Mouse (Mus musculus): Measurements from ENCODE around the gene Snrnp35. TPM values are rescaled to one million over a fixed set of nuclear protein-coding genes. Genes with fewer than 3 reads are reported as not detected.
A peak's percentile ranks its signal among the peaks of the same experiment; 100 is the strongest.

Gene Snrnp35
- total RNA-seq, 2 experiments from 2014 or later, result 21.1 TPM

DNA sequence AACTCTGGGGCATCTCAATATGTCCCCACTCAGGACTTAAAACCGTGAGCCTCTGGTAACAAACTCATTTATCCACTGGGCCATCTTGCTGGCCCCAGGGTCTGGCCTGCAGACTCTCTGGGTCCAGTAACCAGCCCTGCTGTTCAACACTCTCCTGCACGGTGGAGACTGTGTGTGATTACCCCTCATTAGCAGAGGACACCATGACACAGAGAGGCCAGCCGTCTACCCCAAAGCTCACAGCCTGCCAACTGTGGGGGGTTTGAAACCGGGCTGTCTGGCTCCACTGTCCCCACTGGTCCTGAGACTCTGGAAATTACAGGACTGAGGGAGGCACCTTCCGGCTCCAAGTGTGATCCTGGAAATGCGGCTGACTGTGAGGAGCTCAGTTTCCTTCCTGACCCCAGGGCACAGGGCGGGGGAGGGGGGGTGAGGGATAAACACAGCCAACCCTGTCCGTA, 46.3 kb downstream of the Snrnp35 start:
- intact Hi-C loops (cut with DNase I), result no loop called here

DNA sequence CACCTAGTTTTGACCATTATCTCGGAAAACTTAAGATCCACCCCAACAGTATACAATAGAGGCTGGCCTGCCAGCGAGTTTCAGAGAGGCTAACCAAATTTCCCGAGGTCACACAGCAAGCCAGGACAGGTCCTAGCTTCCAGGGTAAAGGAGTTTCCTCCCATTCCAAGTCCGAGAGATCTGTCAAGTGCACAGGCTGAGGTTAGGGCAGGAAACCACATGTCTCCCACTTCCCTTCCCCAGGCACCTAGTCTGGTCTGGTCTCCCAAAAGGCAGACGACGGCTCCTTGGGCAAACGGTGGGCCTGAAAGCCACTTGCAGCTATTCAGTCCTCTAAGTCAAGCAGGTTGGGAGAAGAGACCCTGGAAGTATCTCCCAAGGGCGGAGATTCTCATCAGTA, 46.8 kb downstream of the Snrnp35 start:
- DNase-seq (ENCODE audit: extremely low spot score in 1 of 2, low spot score in 2 of 2), result no peak
- intact Hi-C loops (cut with DNase I), result loop anchor here (5.0 kb wide), 1 partner anchor 42 kb away; no protein-coding TSS in a partner anchor

More for the DNA sequence above, 46.3 kb downstream of the Snrnp35 start:
- peak in 1 of 2 experiments; percentile 63 for DNase-seq (ENCODE audit: extremely low spot score in 1 of 2, low spot score in 2 of 2)

DNA sequence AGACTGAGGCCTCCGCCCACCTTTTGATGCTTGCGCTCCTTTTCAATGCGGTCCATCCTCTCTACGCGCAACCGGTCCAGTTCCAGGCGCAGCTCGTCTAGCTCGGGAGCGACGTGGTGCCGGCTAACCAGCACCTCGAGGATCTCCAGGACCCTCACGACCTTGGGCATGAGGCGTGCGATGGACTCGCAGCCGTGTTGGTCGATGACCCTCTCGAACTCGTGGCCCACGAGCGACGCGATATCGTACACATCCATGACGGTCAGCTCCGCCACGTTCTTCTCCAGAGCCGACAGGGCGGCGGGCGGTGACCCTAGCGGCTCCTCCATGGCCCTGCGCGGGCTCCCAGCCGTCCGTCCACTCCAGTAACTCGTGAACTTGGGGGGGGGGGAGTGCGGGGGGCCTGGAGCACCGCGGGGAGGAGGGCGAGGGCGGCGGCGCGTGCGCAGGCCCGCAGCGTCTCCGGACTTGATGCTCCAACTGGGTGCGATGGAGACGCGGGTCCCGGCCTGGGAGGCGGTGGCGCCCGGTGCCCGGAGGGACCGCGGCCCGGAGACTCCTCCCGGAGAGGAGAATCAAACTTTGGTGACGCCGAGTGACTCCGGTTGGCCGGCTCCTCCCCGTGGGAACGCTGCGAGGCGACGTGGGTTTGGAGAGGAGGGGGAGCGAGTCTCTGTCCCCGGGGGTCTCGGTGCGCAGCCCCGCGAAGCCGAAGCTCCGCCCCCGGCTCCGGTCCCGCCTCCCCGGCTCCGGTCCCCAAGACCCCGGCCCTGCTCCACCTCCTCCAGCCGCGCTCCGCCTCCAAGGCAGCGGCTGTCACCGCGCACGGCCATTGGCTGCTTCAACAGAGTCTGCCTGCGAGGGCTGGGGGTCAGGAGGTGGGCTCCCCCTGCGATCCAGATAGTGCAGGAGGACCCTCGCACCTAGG, 48.0 kb downstream of the Snrnp35 start, which contains the start of gene Rilpl1:
Rilpl1 (minus strand) TSS at position 737 of the 928 bp plus-strand sequence.
- peak; percentile 73 to 94 for DNase-seq (ENCODE audit: extremely low spot score in 1 of 2, low spot score in 2 of 2)
- intact Hi-C loops (cut with DNase I), result loop anchor here (5.0 kb wide), 1 partner anchor 44 kb away; no protein-coding TSS in a partner anchor

DNA sequence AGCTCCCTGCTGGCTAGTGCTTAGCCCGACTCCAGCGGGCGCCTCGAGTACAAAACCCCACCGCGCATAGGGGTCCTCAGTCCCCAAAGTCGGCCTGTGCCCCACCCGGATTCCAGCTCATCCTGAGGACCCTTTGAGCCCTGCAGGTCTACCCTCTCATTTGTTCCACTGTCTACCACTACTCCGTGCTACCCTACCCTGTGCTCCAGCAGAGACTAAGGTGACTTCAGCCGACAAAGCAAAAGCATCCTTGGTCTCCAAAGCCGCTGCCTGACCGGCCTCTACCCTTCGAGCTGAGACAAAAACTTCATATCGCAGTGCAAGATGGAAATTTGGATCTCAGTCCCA, 48.6 kb downstream of the Snrnp35 start:
- no peak for DNase-seq (ENCODE audit: extremely low spot score in 1 of 2, low spot score in 2 of 2)
- intact Hi-C loops (cut with DNase I), result loop anchor here (5.0 kb wide), 1 partner anchor 44 kb away; no protein-coding TSS in a partner anchor

DNA sequence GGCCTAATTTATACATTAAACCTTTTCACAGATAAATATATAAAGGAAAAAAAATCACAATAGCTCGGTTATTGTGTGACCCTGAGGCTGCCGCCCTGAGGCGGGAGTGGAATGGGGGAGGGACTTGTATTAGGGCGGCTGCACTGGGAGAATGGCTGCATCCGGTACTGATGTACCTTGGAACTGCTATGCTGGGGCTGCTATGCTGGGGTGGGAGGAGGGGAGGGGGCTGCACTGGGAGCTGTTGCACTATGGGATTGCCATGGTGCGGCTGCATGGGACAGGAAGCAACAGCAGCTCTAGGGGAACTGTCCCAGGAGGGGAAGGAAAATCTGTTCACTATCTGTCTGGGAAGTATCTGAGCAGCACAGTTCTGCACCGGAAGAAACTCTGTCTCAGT, 49.5 kb downstream of the Snrnp35 start:
- intact Hi-C loops (cut with DNase I), result loop anchor here (5.0 kb wide), 1 partner anchor 45 kb away; no protein-coding TSS in a partner anchor
- peak in 1 of 2 experiments; percentile 45 for DNase-seq (ENCODE audit: extremely low spot score in 1 of 2, low spot score in 2 of 2)

DNA sequence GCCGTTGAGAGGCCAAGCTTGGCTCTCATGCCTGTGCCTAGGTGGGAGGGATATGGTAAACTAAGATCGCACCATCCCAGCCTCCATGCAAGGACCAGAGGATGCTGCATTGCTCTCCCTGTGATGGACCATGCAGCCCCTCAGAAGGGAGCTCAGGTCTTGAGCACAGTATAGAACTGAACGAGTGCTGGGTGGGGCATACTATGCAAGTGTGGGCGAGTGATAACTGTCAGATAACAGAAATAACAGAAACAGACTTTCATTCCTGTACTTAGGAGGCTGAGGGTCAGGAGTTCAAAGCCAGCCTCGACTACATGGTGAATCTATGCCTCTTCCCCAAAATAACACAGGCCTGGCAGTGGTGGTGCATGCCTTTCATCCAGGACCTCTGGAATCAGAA, 52.1 kb downstream of the Snrnp35 start:
- intact Hi-C loops (cut with DNase I), result loop anchor here (5.0 kb wide), 1 partner anchor 98 kb away; the partner anchor contains the start of gene Kmt5a
- DNase-seq (ENCODE audit: extremely low spot score in 1 of 2, low spot score in 2 of 2), result no peak

DNA sequence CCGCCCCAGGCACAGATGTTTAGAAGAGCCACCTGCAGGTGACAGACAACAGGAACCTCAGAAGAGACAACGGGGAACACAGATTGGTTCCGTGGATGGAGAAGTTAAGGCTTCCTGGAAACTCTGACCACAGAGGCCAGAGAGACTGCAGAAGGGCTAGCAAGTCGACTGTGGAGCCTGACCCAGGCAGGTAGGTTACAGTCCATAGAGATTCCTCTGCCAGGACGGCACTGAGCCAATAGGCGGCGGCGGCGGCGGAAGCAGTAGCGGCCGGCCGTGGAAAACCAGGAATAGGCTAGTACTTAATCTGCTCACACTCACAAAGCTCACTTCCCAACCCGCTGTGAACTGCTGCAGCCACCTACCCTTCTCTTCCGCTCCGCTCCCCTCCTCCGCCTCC, 53.8 kb downstream of the Snrnp35 start:
- intact Hi-C loops (cut with DNase I), result loop anchor here (5.0 kb wide), 1 partner anchor 99 kb away; the partner anchor contains the start of gene Kmt5a
- DNase-seq (ENCODE audit: extremely low spot score in 1 of 2, low spot score in 2 of 2), result peak in 1 of 2 experiments; percentile 68

DNA sequence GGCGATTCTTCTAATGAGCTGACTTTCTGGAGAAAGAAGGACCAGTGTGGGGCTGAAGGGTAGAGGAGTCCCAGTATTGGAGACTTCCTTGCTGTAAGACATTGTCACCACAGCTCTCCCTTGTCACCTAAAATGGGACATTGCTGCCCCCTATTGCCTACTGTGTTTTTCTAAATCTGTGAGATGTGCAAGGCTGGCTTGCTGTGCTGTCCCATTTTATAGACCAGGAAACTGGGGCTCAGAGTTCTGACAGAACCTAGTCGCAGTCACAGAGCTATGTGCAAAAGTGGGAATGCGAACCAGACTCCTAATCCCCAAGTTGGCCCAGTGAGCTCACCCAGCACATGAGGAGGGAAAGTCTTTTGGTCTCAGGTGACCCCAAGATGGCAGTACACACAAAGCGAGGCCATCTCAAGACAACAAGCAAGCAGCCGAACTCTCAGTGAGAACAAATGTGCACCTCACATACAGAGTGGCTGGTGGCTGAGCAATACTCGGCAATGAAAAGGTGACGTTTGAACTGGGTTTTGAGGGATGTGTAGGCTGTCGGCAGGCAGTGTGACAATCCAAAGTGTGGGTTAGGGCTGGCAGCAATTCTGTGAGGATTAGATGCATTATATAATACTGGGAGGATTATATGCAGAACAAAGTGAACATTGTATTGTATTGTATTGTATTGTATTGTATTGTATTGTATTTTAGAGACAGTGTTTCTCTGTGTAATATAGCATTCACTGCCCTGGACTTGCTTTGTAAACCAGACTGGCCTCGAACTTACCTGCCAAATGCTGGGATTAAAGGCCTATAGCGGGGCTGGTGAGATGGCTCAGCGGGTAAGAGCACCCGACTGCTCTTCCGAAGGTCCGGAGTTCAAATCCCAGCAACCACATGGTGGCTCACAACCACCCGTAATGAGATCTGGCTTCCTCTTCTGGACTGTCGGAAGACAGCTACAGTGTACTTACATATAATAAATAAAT, 56.2 kb downstream of the Snrnp35 start:
- intact Hi-C loops (cut with DNase I), result loop anchor here (5.0 kb wide), 1 partner anchor 102 kb away; the partner anchor contains the start of gene Kmt5a
- peak; percentile 56 to 66 for DNase-seq (ENCODE audit: extremely low spot score in 1 of 2, low spot score in 2 of 2)

DNA sequence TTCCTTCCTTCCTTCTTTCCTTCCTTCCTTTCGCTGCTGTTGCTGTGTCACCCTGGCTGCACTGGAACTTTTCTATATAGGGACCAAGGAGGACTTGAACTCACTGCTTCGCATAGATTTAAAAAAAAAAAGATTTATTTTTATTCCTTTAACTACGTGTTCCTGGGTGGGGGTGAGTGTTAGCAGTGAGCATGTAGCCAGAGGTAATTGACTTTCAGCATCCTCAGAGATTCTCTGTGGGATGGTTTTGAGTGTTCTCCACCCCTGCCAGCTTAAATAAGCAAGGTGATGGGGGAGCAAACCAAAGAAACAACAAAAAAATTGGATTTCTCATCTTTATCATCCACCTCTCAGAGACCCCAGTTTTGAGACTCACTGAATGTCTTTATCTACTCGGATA, 57.0 kb downstream of the Snrnp35 start:
- DNase-seq (ENCODE audit: extremely low spot score in 1 of 2, low spot score in 2 of 2), result no peak
- intact Hi-C loops (cut with DNase I), result loop anchor here (5.0 kb wide), 1 partner anchor 103 kb away; the partner anchor contains the start of gene Kmt5a

DNA sequence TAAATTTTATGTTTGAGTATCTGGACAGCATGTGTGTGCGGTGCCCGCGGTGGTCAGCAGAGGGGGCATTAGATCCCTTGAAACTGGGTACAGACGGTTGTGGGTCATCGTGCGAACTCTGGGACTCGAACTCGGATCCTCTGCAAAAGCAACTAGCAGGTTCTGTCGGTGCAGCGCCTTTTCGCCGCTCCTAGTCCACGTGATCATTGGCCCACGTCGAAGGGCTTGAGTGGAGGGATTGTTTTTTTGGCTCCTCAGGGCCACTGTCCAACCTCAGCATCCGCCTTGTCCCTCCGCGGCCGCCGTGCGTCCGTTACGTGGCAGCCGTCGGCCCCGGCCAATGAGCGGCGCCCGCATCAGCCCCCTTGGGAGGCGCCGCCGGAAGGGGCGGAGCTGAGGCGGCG, 57.5 kb downstream of the Snrnp35 start, which contains the start of gene Tmed2:
Tmed2 (plus strand) TSS at position 313 of the 404 bp plus-strand sequence.
- intact Hi-C loops (cut with DNase I), result no loop called here
- peak; percentile 97 for DNase-seq (ENCODE audit: extremely low spot score in 1 of 2, low spot score in 2 of 2)

Other genes starting within 250 kb of the Snrnp35 start
- 100 to 1,000 TPM; 149 to 170 TPM for gene Pitpnm2, start 233.4 kb upstream of the Snrnp35 start, total RNA-seq (2021)
- 10 to 100 TPM; 19.4 to 23.2 TPM for gene Mphosph9, start 155.2 kb upstream of the Snrnp35 start, total RNA-seq (2021)
- gene 2810006K23Rik, start 155.0 kb upstream of the Snrnp35 start, total RNA-seq (2021), result 10 to 100 TPM; 11.2 to 13.3 TPM
- 10 to 100 TPM; 86.3 to 97.3 TPM for gene Cdk2ap1, start 120.1 kb upstream of the Snrnp35 start, total RNA-seq (2021)
- gene Sbno1, start 57.1 kb upstream of the Snrnp35 start, total RNA-seq (2021), result 100 to 1,000 TPM; 128 to 143 TPM
- 10 to 100 TPM; 36.2 to 42.3 TPM for gene Kmt5a, start 43.2 kb upstream of the Snrnp35 start, total RNA-seq (2021)
- 10 to 100 TPM; 21.4 to 23.2 TPM for gene Rilpl2, start 4.8 kb upstream of the Snrnp35 start, total RNA-seq (2021)
- 10 to 100 TPM; 24.6 to 26.7 TPM for gene Rilpl1, start 48.3 kb downstream of the Snrnp35 start, total RNA-seq (2021)
- gene Tmed2, start 57.6 kb downstream of the Snrnp35 start, total RNA-seq (2021), result 100 to 1,000 TPM; 102 to 110 TPM
- gene Ddx55, start 69.7 kb downstream of the Snrnp35 start, total RNA-seq (2021), result 10 to 100 TPM; 24.0 to 25.2 TPM
- 10 to 100 TPM; 44.3 to 52.2 TPM for gene Eif2b1, start 96.0 kb downstream of the Snrnp35 start, total RNA-seq (2021)
- gene Gtf2h3, start 96.0 kb downstream of the Snrnp35 start, total RNA-seq (2021), result 10 to 100 TPM; 28.1 to 28.7 TPM
- gene Atp6v0a2, start 145.4 kb downstream of the Snrnp35 start, total RNA-seq (2021), result 10 to 100 TPM; 44.5 to 45.2 TPM
- gene Dnah10, start 242.0 kb downstream of the Snrnp35 start, total RNA-seq (2021), result under 1 TPM; 0.75 to 0.90 TPM